Mouse (Mus musculus) heart, embryonic 14.5 days (tissue): ENCODE results near the gene Tmem63c. TPM values are rescaled to one million over a fixed set of nuclear protein-coding genes. Genes with fewer than 3 reads are reported as not detected.

Source experiments
- microRNA-seq: library from miRNA; unstranded; fragments of <30 nt; microRNA quantifications from one replicate; pipeline ENCODE4, GENCODE M21; 2016
- polyA plus RNA-seq: library from polyadenylated mRNA; unstranded; fragments of >200 nt; fragmentation: Nextera tagmentation; extraction: Ambion mirVana; gene quantifications from 2 replicates; pipeline ENCODE4 v1.2.1, GENCODE M21; 2014

The Tmem63c gene
- polyA plus RNA-seq, 1 experiment from 2014 or later, result 0.35 TPM

Small RNA genes lying within 50 kb of the gene (microRNA-seq; reads per million reads assigned to microRNA genes)
- not detected for gene Gm25847

Other genes with a start within 250 kb of the Tmem63c start
- gene Irf2bpl, start 136.5 kb upstream of the Tmem63c start, polyA plus RNA-seq, result 32.8 and 36.1 TPM in 2 replicates
- gene Cipc, start 74.3 kb upstream of the Tmem63c start, polyA plus RNA-seq, result 26.6 and 27.1 TPM in 2 replicates
- gene Zdhhc22, start 30.9 kb upstream of the Tmem63c start, polyA plus RNA-seq, result 0.09 TPM in 2 replicates
- gene Ngb, start 81.2 kb downstream of the Tmem63c start, polyA plus RNA-seq, result 0.27 and 0.28 TPM in 2 replicates
- gene Gstz1, start 125.8 kb downstream of the Tmem63c start, polyA plus RNA-seq, result 39.3 and 42.7 TPM in 2 replicates
- gene Pomt2, start 126.6 kb downstream of the Tmem63c start, polyA plus RNA-seq, result 13.5 and 14.1 TPM in 2 replicates
- 0.55 and 0.89 TPM in 2 replicates for gene Samd15, start 178.4 kb downstream of the Tmem63c start, polyA plus RNA-seq
- 1.8 and 2.5 TPM in 2 replicates for gene Tmed8, start 179.1 kb downstream of the Tmem63c start, polyA plus RNA-seq
- 0.42 and 0.63 TPM in 2 replicates for gene Noxred1, start 217.4 kb downstream of the Tmem63c start, polyA plus RNA-seq
- 39.2 and 40.0 TPM in 2 replicates for gene Vipas39, start 244.9 kb downstream of the Tmem63c start, polyA plus RNA-seq
- gene Ahsa1, start 245.1 kb downstream of the Tmem63c start, polyA plus RNA-seq, result 150 and 167 TPM in 2 replicates